Mouse (Mus musculus) liver, embryonic 14.5 days (tissue): ENCODE measurements around the gene Arid2. TPM values are rescaled to one million over a fixed set of nuclear protein-coding genes. Genes with fewer than 3 reads are reported as not detected.

ENCODE experiments used
- ATAC-seq: fragments of 200-750 bp; cut with Nextera tagmentation; 2 replicates; pipeline ENCODE4 v1.8.0; 2017; ENCODE audit warnings: moderate number of reproducible peaks, mild to moderate bottlenecking, moderate library complexity; ENCODE audit not compliant: insufficient read depth
- DNase-seq, 3 experiments: peaks; one replicate each; pipeline ENCODE4 v3.0.0-alpha.2; 2012 to 2013; ENCODE audit warnings: low read depth in 3 of 3, low spot score in 3 of 3
- H3K27ac ChIP-seq: fragments of 300-500 bp; sonication (generic); 2 replicates; pipeline ENCODE4 v1.5.1; 2014; ENCODE audit warnings: moderate library complexity, mild to moderate bottlenecking, control low read depth, inconsistent platforms
- H3K27me3 ChIP-seq: fragments of 300-500 bp; sonication (generic); 2 replicates; pipeline ENCODE4 v1.6.1; 2014; ENCODE audit warnings: mild to moderate bottlenecking, low read length, moderate library complexity; ENCODE audit not compliant: control insufficient read depth, insufficient read depth
- H3K36me3 ChIP-seq: fragments of 300-500 bp; sonication (generic); replicated peaks from 2 replicates; pipeline ENCODE4 v1.6.1; 2014; ENCODE audit warnings: low read depth; ENCODE audit not compliant: control insufficient read depth, insufficient read depth
- H3K4me1 ChIP-seq, 2 experiments: fragments of 200-500 bp in 1 of 2; fragments of 300-500 bp in 1 of 2; sonication (generic) in 1 of 2; replicated peaks; 2 replicates each; pipeline ENCODE4 v1.6.1; 2012 to 2014; ENCODE audit warnings: antibody characterized with exemption in 1 of 2, inconsistent platforms in 1 of 2, low read length in 1 of 2; ENCODE audit not compliant: control insufficient read depth in 2 of 2, insufficient read depth in 2 of 2
- H3K4me2 ChIP-seq: fragments of 300-500 bp; sonication (generic); 2 replicates; pipeline ENCODE4 v1.6.1; 2014; ENCODE audit warnings: low read depth, mild to moderate bottlenecking, control low read depth, moderate library complexity
- H3K4me3 ChIP-seq, 2 experiments: fragments of 200-500 bp in 1 of 2; fragments of 300-500 bp in 1 of 2; sonication (generic) in 1 of 2; 2 replicates each; pipeline ENCODE4 v1.5.1; 2012 to 2014; ENCODE audit warnings: low read depth in 2 of 2, low read length in 2 of 2, mild to moderate bottlenecking in 2 of 2, control low read depth in 1 of 2, inconsistent platforms in 1 of 2, moderate library complexity in 1 of 2; ENCODE audit not compliant: insufficient read depth in 1 of 2
- H3K9ac ChIP-seq: fragments of 300-500 bp; sonication (generic); replicated peaks from 2 replicates; pipeline ENCODE4 v1.6.1; 2014; ENCODE audit warnings: mild to moderate bottlenecking, control low read depth, moderate library complexity
- H3K9me3 ChIP-seq: fragments of 300-500 bp; sonication (generic); 2 replicates; pipeline ENCODE4 v1.6.1; 2016; ENCODE audit warnings: low read length, mixed read lengths; ENCODE audit not compliant: control insufficient read depth
- CTCF ChIP-seq: IDR thresholded peaks from 2 replicates; pipeline ENCODE4 v1.5.1; 2016; ENCODE audit warnings: antibody characterized with exemption, low read depth, control low read depth
- EP300 ChIP-seq: IDR thresholded peaks from 2 replicates; pipeline ENCODE4 v1.6.1; 2016; ENCODE audit warnings: antibody characterized with exemption, low read depth
- WGBS: fragments of 180-500 bp; shearing (Covaris S2); extraction: QIAGEN DNeasy Blood & Tissue Kit; methylation state at CpG from one replicate; pipeline ENCODE4 v1.1.7; 2014; ENCODE audit not compliant: insufficient replicate concordance; 5-methylcytosine and 5-hydroxymethylcytosine counted together
- polyA plus RNA-seq, 2 experiments: library from polyadenylated mRNA; depleted of rRNA in 1 of 2; stranded (reverse) in 1 of 2; unstranded in 1 of 2; fragments of >200 nt; fragmentation: Nextera tagmentation in 1 of 2; extraction: Ambion mirVana in 1 of 2; gene quantifications; 2 replicates each; pipeline versions ENCODE4 v1.2.1 to v1.2.3; 2012 to 2014

Arid2 gene
- polyA plus RNA-seq, 2 experiments: 8.1 to 8.5 TPM

- H3K4me3 ChIP-seq: peak overlapping the region; percentile 73 to 76
- H3K9me3 ChIP-seq: no peaks in the 10 kb centered on the region
- under 1% methylated on average over 64 of the region's 67 CpGs for WGBS
- H3K36me3 ChIP-seq: no peaks in the 10 kb centered on the region
- DNase-seq (peak in 2 of 3 experiments; percentile 22 to 41), ATAC-seq (peak; percentile 13)
- H3K4me1 ChIP-seq: peaks cover 8 to 15% of the 10 kb centered on the region in 2 experiments; a peak in 3 of 4 replicates
- H3K27ac ChIP-seq: peak overlapping the region; percentile 94
- TF ChIP-seq CTCF: no peak
- no peak for TF ChIP-seq EP300
- H3K4me2 ChIP-seq: peak overlapping the region; percentile 79
- H3K9ac ChIP-seq: peak overlapping the region; percentile 100
- no peaks in the 10 kb centered on the region for H3K27me3 ChIP-seq
Measured at GRCm38 (mm10) chr15:96284711-96285322, 2.5 kb upstream of the Arid2 start.

GRCm38 (mm10) chr15:96285323-96286014 is 1.8 kb upstream of the Arid2 start:
- whole genome bisulfite sequencing: under 1% methylated on average over 60 of the region's 64 CpGs

GRCm38 (mm10) chr15:96286015-96286934 is 1.0 kb upstream of the Arid2 start:
- TF ChIP-seq CTCF: peak; percentile 64
- no peak for TF ChIP-seq EP300
- ATAC-seq: peak; percentile 72
- no peaks in the 10 kb centered on the region; the same call in 1 of the 2 replicates for H3K36me3 ChIP-seq
- no peaks in the 10 kb centered on the region for H3K27me3 ChIP-seq
- peak overlapping the region; percentile 94 for H3K27ac ChIP-seq
- WGBS: under 1% methylated on average over 72 of the region's 72 CpGs
- H3K9ac ChIP-seq: peak overlapping the region; percentile 100
- peak overlapping the region; percentile 73 to 76 for H3K4me3 ChIP-seq
- DNase-seq: peak; percentile 69 to 77 (median 69)
- H3K9me3 ChIP-seq: no peaks in the 10 kb centered on the region
- H3K4me1 ChIP-seq: peaks cover 8 to 14% of the 10 kb centered on the region in 2 experiments
- H3K4me2 ChIP-seq: peak overlapping the region; percentile 79

More at GRCm38 (mm10) chr15:96285323-96286014, 1.8 kb upstream of the Arid2 start:
- peak overlapping the region; percentile 73 to 76 for H3K4me3 ChIP-seq
- H3K4me2 ChIP-seq: peak overlapping the region; percentile 79
- TF ChIP-seq EP300 (no peak), CTCF (no peak)
- no peaks in the 10 kb centered on the region for H3K36me3 ChIP-seq
- DNase-seq: peak; percentile 64 to 76 (median 64)
- no peaks in the 10 kb centered on the region for H3K9me3 ChIP-seq
- ATAC-seq: peak; percentile 55
- no peaks in the 10 kb centered on the region for H3K27me3 ChIP-seq
- H3K9ac ChIP-seq: peak overlapping the region; percentile 100
- peaks cover 8 to 14% of the 10 kb centered on the region in 2 experiments; a peak in 3 of 4 replicates for H3K4me1 ChIP-seq
- peak overlapping the region; percentile 94 for H3K27ac ChIP-seq

GRCm38 (mm10) chr15:96286935-96287292 is 404 bp upstream of the Arid2 start:
- 0% methylated on average over 44 of the region's 63 CpGs for WGBS
- DNase-seq: no peak
- Histone ChIP-seq H3K36me3 (no peaks in the 10 kb centered on the region; the same call in none of the 2 replicates), H3K4me2 (peak overlapping the region; percentile 79), H3K9me3 (no peaks in the 10 kb centered on the region), H3K4me1 (peaks cover 8 to 12% of the 10 kb centered on the region in 2 experiments), H3K27ac (peak overlapping the region; percentile 94), H3K9ac (peak overlapping the region; percentile 100), H3K4me3 (peak overlapping the region; percentile 73 to 76), H3K27me3 (no peaks in the 10 kb centered on the region)
- ATAC-seq: peak; percentile 38
- no peak for TF ChIP-seq EP300
- TF ChIP-seq CTCF: no peak
